Mouse (Mus musculus): ENCODE measurements at regions not wholly inside any gene's neighbourhood (a gene's known extent, or its start where the extent isn't known, plus 50 kb on each side); places are given as distances from the start of the nearest gene placed in this dataset.

DNA sequence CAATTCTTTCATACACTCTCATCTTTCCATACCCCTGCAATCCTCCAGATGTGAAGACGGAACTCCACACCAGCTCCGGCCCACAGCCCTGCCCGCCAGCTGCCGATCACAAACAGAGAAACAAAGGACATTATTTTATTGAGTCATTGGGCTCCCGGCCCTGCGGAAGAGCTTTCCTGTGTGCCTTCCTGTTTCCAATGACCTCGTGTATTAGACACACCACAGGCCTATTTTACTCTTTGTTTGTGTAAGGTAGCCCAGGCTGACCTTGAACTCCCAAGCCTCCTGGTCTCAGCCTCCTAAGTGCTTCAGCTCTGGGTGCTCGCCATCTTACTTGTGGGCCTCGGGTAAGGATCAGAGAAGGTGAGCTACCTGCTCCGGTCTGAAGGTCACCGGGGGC, 53.1 kb upstream of the Thy1 start:
- H3K36me3 ChIP-seq (ENCODE audit: control insufficient read depth, insufficient read depth, low read length), result no peaks in the 10 kb centered on the region
- peaks cover 11% of the 10 kb centered on the region for H3K4me1 ChIP-seq (ENCODE audit: control insufficient read depth, insufficient read depth, low read length)
- H3K4me2 ChIP-seq (replicated peaks; ENCODE audit: low read depth, low read length), result no peak overlapping the region
- no peak for ATAC-seq (ENCODE audit: insufficient number of reproducible peaks, insufficient read depth, low FRiP score, low read depth)
- no peaks in the 10 kb centered on the region; the same call in 1 of the 2 replicates for H3K9me3 ChIP-seq (ENCODE audit: control insufficient read depth, low read depth, low read length)
- H3K27me3 ChIP-seq (ENCODE audit: control insufficient read depth, insufficient read depth, low read length), result no peaks in the 10 kb centered on the region
- 72% methylated on average over 11 of the region's 11 CpGs for WGBS
- no peak overlapping the region for H3K9ac ChIP-seq (replicated peaks; ENCODE audit: low read depth, low read length)
- H3K27ac ChIP-seq (ENCODE audit: low read length), result no peak overlapping the region; the same call in 1 of the 2 replicates
- H3K4me3 ChIP-seq (ENCODE audit: low read depth, low read length), result no peak overlapping the region

DNA sequence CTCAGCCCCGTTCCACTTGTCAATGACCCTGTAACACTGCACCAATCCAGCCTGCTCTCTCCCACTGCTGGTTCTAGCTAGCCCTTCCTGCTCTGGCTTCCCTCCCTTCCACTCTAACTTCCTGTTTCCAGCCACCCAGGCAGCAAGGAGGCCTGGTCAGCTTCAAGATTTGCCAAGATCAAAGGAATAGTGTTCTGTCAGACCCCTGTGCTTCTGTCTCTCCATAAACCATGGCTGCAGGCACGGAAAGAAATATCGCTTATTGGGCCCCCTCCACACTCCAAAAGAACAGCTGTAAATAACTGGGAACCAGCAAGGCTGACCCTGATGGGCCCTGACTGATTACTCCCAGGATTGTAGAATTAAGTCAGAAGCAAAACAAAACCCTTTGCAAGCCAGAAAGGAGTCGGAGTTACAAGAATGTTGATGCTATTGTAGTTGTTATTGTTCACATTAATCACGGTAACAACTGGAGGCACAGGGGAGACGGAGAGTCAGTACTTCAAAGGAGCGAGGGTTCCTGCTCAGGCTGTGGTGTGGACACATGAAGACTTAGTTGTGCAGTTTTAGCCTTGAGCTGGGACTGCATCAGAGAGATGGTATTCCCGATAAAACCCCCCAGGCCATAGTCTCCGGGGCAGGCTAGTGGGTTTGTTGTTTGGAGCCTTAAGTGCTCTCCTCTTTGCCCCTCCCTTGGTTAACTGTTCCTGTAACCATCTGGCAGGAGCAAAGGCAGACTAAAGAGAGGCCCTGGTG, 49.8 kb upstream of the Thy1 start:
- H3K27me3 ChIP-seq (ENCODE audit: control insufficient read depth, insufficient read depth, low read length), result no peaks in the 10 kb centered on the region
- no peak overlapping the region for H3K9ac ChIP-seq (replicated peaks; ENCODE audit: low read depth, low read length)
- peak; percentile 60; the same call in 1 of the 2 replicates for ATAC-seq (ENCODE audit: insufficient number of reproducible peaks, insufficient read depth, low FRiP score, low read depth)
- peaks cover 11% of the 10 kb centered on the region for H3K4me1 ChIP-seq (ENCODE audit: control insufficient read depth, insufficient read depth, low read length)
- H3K27ac ChIP-seq (ENCODE audit: low read length), result peak overlapping the region; percentile 52; the same call in 1 of the 2 replicates
- H3K9me3 ChIP-seq (ENCODE audit: control insufficient read depth, low read depth, low read length), result no peaks in the 10 kb centered on the region; the same call in 1 of the 2 replicates
- H3K4me3 ChIP-seq (ENCODE audit: low read depth, low read length), result no peak overlapping the region
- H3K36me3 ChIP-seq (ENCODE audit: control insufficient read depth, insufficient read depth, low read length), result no peaks in the 10 kb centered on the region
- WGBS, result 19% methylated on average over 9 of the region's 9 CpGs
- H3K4me2 ChIP-seq (replicated peaks; ENCODE audit: low read depth, low read length), result no peak overlapping the region
